Mouse (Mus musculus) liver (tissue): ENCODE measurements at regions not wholly inside any gene's neighbourhood (a gene's known extent, or its start where the extent isn't known, plus 50 kb on each side); places are given as distances from the start of the nearest gene placed in this dataset.

Experiments used
- DNase-seq: peaks from one replicate; pipeline ENCODE4 v3.0.0-alpha.2; 2020; ENCODE audit warnings: mixed read lengths

GRCm38 (mm10) chr8:24283901-24284405, 441.7 kb downstream of the Adam3 start:
- no peak for DNase-seq

- DNase-seq, result no peak
These were observed 445.4 kb downstream of the Adam3 start for GRCm38 (mm10) chr8:24280296-24280695.

DNA sequence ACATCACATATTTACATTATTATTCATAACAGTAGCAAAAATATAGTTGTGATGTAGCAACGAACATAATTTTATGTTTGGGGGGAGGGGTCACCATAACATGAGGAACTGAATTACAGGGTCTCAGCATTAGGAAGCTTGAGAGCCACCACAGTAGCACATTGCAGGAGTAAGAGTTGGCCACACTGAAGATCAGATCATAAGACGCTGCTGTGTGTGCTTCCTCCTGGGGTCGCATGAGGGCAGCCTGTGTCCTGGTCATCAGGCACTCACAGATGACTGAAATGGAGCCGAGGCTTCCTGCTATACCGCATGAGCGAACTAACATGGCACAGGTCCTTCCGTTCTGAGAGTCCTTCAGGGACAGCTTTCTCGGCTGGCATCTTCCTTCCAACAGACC, 447.3 kb downstream of the Adam3 start:
- DNase-seq, result no peak

DNA sequence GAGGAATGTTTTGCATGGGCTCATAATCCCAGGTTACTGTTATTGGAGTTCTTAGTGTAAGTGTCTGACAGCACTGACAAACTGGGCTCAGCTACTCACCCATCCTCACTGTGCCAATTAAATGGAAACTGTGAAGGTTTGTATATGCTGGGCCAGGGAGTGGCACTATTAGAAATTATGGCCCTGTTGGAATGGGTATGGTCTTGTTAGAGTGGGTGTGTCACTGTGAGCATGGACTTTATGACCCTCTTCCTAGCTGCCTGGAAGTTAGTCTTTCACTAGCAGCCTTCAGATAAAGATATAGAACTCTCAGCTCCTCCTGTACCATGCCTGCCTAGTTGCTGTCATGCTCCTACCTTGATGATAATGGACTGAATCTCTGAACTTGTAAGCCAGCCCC, 464.3 kb downstream of the Adam3 start:
- no peak for DNase-seq

DNA sequence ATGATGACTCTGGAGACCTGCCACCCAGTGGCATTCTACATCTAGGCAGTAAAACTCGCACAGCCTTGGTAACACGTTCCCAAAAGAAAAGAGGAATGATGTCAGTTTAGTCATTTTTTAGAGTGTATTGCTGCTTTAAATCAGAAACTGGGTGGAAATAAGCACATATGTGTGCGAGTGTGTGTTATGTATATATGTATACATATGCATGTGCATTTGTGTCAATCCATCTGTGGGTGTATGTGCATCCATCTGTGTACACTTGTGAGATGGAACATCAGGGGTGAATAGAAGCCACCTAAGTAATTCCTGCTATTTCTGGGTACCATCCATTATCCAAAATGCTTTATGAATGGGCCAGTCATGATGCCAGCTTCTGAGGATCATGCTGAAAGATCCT, 467.0 kb downstream of the Adam3 start:
- no peak for DNase-seq

GRCm38 (mm10) chr8:24242211-24242610, 483.4 kb downstream of the Adam3 start:
- no peak for DNase-seq

DNA sequence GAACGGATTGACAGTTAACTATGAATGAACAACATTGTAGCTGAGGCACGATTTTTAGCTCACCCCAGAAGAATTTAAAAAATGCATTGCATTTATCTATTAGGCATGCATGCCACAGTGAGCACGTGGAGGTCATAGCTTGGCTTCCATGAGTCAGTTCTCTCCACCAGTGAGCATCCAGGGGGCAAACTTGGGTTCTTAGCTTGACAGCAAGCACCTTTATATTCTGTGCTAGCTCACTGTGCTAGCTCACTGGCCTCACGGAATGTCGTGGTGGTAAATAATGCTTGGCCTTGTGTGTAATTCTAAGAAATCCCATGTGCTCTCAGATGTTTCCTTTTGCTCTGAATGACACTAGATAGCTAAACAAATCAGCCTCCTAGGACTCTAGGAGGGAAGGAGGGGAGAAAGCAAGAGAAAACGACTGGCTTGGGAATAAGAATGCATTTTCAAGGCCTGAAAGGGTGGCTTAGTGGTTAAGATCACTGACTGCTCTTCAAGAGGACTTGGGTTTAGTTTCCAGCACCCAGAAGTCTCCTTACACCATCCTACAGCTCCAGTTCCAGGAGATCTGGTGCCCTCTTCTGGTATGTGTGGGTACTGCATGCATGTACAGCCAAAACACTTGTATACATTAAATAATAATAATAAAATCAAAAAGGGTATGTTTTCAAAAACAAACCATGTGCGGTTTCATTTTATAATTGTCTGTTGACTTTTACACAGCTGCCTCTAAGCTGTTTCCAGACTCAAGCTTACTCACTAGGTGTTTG, 485.3 kb downstream of the Adam3 start:
- peak; percentile 9 for DNase-seq

DNA sequence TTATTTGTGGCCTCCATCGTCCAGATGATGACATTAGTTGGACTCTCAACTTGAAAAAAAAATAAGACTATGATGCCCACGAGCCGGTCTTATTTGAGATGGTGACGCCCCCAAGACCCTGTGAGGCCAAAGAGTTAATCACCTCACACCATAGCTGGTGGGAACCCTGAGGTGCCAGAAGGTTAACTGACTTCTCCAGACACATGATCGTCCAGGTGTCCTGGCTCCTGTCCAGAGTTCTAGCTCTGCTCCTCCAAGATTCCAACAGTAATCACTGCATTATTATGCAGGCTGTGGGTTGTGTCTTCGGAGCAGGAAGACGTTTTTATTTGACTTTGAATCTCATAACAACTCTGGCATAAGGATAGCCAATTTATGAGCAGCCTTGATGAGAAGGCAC, 490.7 kb downstream of the Adam3 start:
- no peak for DNase-seq

DNA sequence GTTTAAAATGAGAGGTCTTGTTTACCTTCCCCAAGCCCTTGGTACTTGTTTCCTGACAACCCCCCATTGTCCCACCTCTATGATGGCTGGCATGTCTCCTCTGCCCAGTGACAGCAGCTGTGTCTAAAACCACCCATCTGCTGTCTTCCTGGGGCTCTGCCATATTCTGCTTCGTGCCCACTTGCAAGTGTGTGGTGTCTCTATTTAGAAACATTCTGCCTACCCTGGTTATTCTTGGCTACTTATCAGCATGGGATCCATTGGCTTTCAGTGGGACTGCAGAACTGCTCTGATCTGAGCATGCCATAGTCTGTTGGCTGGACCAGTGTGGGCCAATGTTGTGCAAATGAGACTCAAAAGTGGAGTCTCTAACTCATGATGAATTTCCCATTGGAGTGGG, 497.5 kb downstream of the Adam3 start:
- no peak for DNase-seq

DNA sequence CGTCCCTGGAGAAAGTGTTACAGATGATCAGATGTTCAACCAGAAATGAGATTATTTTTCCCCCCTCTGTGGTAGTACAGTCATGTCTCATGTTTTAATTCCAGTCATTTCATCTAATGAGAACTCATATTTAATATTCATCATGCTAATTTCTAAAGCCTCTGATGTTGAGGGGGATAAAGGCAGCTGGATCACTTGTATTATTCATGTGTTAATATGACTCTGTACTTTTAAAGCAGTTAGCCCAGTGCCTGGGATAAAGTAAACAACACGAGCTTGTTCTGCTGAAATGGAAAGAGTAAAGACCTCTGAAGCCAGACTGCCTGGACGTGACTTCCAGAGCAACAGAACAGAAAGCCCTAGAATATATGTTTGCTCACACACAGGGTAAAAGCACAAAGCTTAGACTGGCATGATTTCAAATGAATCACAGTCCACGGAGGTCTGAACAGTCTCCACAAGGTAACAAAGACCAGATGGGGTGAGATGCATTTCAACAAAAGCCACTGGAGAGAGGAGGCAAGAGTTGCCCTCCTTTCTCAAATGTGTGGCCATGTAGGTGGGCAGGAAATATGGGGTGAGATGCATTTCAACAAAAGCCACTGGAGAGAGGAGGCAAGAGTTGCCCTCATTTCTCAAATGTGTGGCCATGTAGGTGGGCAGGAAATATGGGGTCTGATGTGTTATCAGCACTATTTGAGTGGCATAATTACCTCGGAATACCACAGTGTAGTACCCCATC, 498.1 kb downstream of the Adam3 start:
- DNase-seq, result no peak

GRCm38 (mm10) chr8:24220222-24220621, 505.4 kb downstream of the Adam3 start:
- no peak for DNase-seq

- DNase-seq, result no peak
These were observed 509.0 kb downstream of the Adam3 start for GRCm38 (mm10) chr8:24216655-24217054.

DNA sequence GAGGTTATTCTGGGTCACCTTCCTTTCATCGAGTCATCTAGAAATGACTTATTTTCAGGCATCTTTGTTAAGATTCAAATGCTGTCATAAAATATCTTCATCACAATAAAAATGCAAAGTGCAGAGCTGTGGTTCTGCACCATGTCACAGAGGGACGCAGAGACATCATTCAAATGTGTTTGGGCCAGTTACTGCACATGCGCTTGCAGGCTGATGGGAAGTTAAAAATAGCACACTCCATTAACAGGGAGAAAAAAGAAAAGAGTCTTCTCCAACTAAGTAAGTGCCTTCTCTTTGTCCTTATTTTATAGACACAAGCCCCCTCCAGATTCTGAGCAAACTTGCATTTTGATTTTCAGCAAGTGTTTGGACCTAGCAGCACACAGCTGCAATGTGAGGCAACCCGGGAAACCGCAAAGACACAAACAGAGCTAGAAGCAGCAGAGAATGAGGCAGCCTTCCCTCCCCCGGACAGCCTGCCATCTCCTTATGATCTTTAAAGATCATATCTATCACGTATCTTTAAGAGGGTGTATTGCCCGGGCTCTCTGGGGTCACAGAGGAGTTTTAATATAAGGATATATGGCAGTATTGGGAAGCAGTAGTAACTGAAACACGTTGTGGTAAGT, 510.0 kb downstream of the Adam3 start:
- DNase-seq, result no peak

DNA sequence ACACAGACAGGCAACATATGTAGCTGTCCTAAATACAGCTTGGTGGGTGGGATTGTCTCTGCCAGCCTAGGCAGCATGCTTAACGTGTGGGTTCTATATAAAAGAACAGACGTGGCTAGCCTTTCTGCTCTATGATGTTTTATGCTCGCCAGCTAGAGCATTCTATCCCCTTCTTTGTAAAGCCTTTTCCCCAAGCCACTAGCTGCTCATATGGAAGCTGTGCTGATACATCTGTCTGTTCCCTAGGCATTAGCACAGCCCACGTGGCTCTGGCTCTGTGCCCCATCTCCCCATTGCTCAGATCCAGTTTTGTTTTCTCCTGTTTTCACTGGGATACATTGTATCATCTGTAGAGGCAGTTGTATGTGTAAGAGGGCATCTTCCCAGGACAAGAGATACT, 511.3 kb downstream of the Adam3 start:
- no peak for DNase-seq

GRCm38 (mm10) chr8:24212216-24213200, 513.1 kb downstream of the Adam3 start:
- DNase-seq, result no peak

DNA sequence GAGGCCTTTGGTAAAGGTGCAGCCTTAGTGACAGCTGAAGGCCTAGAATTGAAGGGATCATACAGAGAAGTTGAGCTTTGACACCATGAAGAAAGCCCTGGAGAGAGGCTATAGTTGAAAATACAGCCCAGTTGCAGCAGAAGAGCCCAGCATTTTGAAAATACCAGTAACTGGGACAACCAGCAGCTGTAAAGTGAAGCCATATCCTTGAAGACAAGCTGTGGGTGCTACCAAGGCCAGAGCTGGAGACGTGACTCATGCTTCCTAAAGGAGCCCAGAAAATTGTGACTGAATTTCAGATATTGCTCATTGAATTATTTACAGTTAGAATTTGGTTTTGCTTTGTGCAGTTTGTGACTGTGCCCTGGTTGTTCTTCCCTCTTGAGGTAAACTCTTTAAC, 514.6 kb downstream of the Adam3 start:
- DNase-seq, result no peak
